Mouse (Mus musculus) brain, embryonic 14.5 days (tissue): ENCODE measurements around the gene Resp18. TPM values are rescaled to one million over a fixed set of nuclear protein-coding genes. Genes with fewer than 3 reads are reported as not detected.

Source experiments
- DNase-seq: peaks from one replicate; pipeline ENCODE4 v3.0.0-alpha.2; 2011; ENCODE audit warnings: low read depth
- CTCF ChIP-seq: fragments of 200-500 bp; IDR thresholded peaks from 2 replicates; pipeline ENCODE4 v1.5.1; 2012; ENCODE audit warnings: inconsistent platforms, mild to moderate bottlenecking, moderate library complexity, borderline replicate concordance; ENCODE audit not compliant: insufficient read depth, insufficient read length; ENCODE audit errors: extremely low read depth
- POLR2A ChIP-seq: fragments of 200-500 bp; IDR thresholded peaks from 2 replicates; pipeline ENCODE4 v1.6.1; 2012; ENCODE audit warnings: mild to moderate bottlenecking, inconsistent platforms, borderline replicate concordance; ENCODE audit not compliant: poor library complexity, insufficient read depth, insufficient read length, severe bottlenecking; ENCODE audit errors: extremely low read depth
- polyA plus RNA-seq: library from polyadenylated mRNA; depleted of rRNA; stranded (reverse); fragments of >200 nt; gene quantifications from 2 replicates; pipeline ENCODE4 v1.2.3, GENCODE M21; 2012; rRNA removed

Gene Resp18
- polyA plus RNA-seq, result 78.9 and 87.2 TPM in 2 replicates

DNA sequence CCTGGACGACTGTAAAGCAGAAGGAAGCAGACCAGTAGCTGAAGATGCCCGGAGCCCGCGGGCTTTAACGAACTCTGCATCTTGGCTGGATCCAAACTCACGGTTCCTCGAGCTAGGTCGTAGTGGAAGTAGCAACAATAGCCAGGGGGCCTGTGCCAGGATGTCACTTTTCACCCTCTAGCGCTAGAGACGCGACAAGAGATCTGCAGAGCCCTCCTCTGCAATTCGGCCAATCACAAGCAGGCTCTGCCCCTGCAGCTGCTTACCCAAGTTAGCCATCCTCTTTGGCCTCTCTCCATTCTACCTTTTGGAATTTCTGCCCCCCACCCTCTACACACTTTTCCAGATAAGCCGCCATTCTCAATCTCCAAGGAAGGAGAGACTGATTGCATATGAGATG, at the start of gene Resp18:
Resp18 (minus strand) TSS at position 188 of the 400 bp plus-strand sequence.
- TF ChIP-seq POLR2A (no peak), CTCF (no peak)
- DNase-seq, result peak; percentile 54

DNA sequence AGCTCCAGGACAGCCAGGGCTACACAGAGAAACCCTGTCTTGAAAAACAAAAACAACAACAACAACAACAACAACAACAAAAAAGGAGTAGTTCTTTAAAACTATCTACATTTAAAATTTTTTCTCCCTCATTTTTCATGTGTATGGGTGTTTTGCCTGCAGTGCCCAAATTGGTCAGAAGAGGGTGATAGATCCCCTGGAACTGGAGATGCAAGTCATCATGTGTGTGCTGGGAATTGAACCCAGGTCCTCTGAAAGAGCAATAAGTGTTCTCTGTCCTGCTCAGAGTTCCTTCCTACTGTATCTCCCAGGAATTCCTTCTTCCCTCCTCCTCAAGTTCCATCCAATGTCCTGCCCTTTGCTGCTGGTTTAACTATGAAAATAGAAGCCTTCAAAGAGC, 49.2 kb upstream of the Resp18 start:
- no peak for DNase-seq
- no peak for TF ChIP-seq CTCF
- TF ChIP-seq POLR2A, result no peak

DNA sequence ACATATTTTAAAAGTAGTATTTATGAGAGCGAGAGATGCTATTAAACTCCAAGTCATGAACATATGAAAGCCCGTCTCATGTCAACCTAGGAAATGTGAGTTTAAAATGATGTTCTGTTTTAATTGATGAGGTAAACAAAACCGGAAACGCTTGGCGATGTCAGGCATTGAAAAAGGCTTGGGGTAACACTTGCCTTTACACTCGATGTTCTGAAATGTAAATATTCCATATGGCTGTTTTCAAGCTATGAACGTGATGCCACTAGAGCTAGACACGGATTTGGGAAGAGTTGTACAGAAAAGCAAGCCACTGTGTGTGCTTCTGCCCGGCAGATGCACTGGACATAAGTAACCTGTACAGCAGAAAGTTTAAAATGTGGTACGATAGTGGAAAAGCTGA, 41.0 kb upstream of the Resp18 start:
- TF ChIP-seq CTCF (no peak), POLR2A (no peak)
- no peak for DNase-seq

DNA sequence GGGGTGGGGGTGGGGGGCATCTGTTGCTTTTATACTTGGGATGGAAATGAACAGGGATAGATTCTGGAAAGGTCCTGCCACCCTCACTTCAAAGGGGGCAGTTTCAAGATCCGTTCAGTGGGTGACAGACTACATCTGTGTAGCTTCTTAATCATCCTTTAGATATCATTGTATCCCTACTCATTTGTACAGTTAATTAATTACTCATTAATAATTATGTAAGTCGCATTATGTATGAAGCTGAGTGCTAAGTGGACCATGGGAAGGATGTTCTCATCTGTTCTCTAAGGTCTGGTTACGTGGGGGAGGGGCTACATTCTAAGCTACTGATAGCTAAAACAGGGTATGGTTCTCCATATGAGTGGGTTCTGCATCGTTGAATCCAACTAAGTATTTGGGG, 40.5 kb upstream of the Resp18 start:
- no peak for DNase-seq
- TF ChIP-seq POLR2A, result no peak
- TF ChIP-seq CTCF, result no peak

DNA sequence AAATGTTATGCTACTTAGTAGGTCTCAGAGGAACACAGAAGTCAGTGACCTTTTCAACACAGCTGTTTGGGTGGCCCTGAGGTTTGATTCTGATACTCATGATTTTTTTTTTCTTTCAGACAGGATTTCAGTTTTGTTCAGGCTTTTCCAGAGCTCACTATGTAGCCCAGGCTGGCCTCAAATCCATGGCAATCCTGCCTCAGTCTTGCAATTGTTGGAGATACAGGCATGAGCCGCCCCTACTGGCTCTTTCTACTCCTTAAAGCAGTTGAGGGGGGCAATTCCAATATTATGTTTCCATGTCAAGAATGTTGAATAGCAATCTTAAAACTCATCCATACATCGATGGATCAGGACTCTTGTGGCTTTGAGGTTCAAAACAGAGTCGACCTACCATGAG, 40.1 kb upstream of the Resp18 start:
- DNase-seq, result no peak
- TF ChIP-seq CTCF (no peak), POLR2A (no peak)

DNA sequence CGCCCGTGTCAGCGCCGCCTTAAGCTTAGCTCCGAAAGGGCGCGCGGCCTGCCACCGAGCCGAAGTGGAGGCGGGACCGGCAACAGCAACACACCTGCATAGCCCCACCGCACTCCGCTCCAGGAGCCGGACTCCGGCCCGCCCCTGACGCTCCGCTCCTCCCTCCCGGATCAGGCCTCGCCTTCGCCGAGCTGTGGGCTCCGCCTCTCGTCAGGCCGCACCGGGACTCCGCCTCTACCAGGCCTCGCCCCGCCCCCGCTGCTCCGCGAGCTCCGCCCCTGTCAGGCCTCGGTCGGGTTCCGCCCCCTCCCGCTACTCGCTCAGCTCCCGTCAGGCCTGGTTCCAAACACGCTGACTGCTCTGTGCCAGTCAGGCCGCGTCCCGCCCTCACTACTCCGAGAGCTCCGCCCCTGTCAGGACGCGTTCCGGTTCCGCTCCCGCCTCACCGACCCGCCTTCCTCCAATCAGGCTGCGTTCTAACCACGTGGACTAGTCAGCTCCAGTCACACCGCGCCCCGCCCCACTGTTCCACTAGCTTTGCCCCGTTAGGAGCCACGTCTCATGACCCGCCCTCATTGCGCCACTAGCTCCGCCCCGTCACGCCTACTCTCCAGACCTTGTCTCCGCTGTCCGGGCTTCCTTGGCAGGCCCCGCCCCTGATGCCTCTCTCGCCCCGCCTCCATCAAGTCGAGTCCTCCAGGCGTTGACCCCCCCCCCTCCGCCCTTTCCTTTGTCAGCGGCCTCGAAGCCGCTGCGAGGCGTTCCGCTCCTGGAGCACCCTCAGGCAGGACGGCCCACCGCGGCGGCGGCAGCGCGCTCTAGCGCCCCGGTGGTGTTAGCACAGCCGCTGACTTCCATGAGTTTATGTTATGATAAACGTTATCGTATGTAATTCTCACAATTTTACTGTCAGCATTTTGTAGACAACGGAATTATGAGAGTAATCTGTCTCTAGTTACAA, 39.3 kb upstream of the Resp18 start, which contains the start of gene Dnpep:
Dnpep (minus strand) TSS at position 750 of the 961 bp plus-strand sequence.
- TF ChIP-seq POLR2A (peak; percentile 59), CTCF (peak; percentile 77)
- DNase-seq, result peak; percentile 100

DNA sequence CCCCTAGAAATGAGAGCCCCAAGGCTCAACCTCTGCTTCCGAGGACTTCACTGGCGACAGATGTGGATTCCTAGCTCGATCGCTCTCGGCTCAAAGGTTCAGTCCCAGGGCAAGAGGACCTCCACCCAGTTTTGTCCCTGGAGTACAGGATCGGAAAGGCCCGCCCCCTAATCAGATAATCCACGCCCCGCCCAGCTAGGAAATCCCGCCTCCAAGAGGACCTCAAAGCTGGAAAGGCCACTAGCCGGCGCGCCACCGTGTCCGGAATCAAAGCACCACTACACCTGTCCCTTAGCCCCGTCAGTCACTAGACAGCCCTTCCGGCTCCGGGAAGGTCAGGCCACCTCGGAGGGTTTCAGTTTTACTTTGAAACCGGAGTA, 38.6 kb upstream of the Resp18 start:
- TF ChIP-seq POLR2A (no peak), CTCF (0 out of 2 replicates have a peak, but pooled peaks have one; percentile 8)
- peak; percentile 88 for DNase-seq

DNA sequence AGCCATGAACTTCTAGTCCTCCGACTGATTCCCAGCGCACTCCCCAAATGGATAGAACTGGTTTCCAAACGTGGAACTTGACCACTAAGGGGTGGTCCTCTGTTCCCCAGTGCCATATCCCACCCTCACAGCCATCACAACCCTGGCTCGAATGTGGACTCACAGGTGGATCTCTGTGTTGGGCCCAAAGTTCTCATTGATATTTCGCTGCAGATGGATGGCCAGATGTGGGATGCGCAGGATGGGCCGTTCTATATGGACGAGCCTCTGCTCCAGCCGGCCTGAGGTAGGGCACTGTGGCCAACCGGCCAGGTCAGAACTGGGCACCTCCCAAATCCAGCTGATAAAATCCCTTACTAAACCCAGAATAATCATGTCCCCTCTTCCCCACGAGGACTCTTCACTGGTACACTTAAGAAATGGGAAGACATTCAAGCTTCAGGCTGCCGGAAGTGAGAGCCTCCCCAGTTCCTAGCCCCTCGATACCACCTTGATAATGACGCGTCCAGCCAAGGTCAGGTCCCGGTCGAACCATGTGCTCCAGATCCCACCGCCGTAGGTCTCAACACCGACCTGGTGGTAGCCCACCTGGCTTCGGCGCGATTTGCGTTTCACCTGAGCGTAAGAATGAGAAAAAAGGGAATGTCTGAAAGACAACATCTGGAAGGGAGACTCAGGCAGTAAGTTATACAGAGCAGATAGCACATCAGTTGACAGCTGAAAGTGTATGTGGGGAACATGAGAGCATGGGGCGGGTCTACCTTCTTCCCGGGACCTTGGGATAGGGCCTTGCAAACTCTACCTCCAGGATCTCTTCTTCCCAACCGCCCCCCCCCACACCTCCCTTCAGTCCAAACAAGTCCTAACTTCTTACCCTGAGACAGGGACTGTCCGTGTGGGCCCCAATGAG, 37.5 kb upstream of the Resp18 start:
- TF ChIP-seq POLR2A (no peak), CTCF (no peak)
- no peak for DNase-seq

DNA sequence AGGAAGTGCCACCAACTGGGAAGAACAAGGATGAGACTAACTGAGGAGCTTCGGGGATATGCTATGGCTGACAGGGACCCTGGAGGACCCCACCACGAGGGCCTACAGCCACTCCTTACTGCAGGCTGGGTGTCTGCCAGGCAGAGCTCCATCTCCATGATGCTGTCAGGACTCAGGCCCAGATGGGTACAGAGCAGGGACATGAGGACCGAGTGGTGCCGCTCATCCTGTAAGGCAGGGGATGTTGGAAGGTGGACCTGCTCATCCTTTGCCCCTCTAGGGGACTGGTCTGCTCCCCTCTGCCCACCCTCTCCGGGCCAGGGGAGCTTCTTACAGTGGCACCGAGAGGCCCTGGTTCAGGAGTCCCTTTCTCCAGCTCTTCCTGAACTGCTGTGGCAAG, 36.8 kb upstream of the Resp18 start:
- no peak for DNase-seq
- TF ChIP-seq POLR2A (no peak), CTCF (no peak)

DNA sequence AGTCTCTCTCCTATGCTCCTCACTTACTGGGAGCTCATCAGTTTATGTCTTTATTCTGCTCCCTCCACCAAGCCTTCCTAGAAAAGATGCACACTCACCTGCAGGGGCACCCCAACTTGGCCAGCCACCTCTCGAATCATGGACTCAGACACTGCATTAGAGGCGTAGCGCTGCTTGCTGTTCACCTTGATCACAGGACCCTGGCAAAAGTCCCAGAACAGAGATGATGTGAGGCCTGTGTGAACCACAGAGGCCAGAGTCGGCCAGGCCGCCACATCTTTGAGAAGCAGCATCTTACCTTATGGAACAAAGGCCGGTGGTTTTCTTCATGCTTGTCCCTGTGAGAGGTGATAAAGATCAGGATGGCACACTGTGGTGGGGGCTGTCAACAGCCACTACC, 33.5 kb upstream of the Resp18 start:
- no peak for DNase-seq
- TF ChIP-seq POLR2A (no peak), CTCF (no peak)

DNA sequence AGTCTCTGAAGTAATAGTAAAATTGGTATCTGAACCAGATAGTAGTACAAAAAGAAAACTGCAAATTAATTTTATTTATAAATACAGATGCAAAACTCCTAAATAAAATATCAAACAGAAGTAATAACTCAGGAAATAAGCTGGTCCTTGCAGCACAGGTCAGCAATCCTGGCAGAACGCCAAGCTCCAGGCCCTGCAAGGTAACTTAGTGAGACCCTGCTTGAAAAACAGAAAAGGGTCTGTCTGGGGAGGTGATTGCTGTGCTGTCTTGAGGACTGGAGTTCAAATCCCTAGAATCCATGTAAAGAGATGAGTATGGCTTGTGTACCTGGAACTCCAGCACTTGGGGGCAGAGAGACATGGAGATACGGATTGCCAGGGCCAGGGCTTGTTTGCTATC, 26.4 kb upstream of the Resp18 start:
- no peak for TF ChIP-seq CTCF
- no peak for TF ChIP-seq POLR2A
- no peak for DNase-seq
